Mouse (Mus musculus) liver, adult 2 months (tissue): Measurements from ENCODE around the gene St8sia2. TPM values are rescaled to one million over a fixed set of nuclear protein-coding genes. Genes with fewer than 3 reads are reported as not detected.

Source experiments
- DNase-seq: peaks from one replicate; pipeline ENCODE4 v3.0.0-alpha.2; 2011; ENCODE audit warnings: low read depth, low spot score; ENCODE audit errors: extremely low read depth
- H3K27ac ChIP-seq: fragments of 200-500 bp; replicated peaks from 2 replicates; pipeline ENCODE4 v1.5.1; 2012; ENCODE audit warnings: low read depth, mild to moderate bottlenecking, control low read depth, inconsistent platforms, low read length; ENCODE audit not compliant: insufficient read depth
- H3K27me3 ChIP-seq: fragments of 200-500 bp; 2 replicates; pipeline ENCODE4 v1.6.1; 2012; ENCODE audit warnings: mild to moderate bottlenecking, moderate library complexity, low read length, inconsistent platforms; ENCODE audit not compliant: control insufficient read depth, insufficient read depth
- H3K36me3 ChIP-seq: fragments of 200-500 bp; 2 replicates; pipeline ENCODE4 v1.6.1; 2012; ENCODE audit warnings: low read length, inconsistent platforms; ENCODE audit not compliant: control insufficient read depth, insufficient read depth
- H3K4me1 ChIP-seq: fragments of 200-500 bp; 2 replicates; pipeline ENCODE4 v1.6.1; 2011; ENCODE audit warnings: low read length; ENCODE audit not compliant: control insufficient read depth, insufficient read depth
- H3K4me3 ChIP-seq: fragments of 200-500 bp; 2 replicates; pipeline ENCODE4 v1.5.1; 2011; ENCODE audit warnings: low read depth, mild to moderate bottlenecking, control low read depth, low read length, moderate library complexity; ENCODE audit not compliant: insufficient read depth
- H3K79me2 ChIP-seq: fragments of 200-500 bp; 2 replicates; pipeline ENCODE4 v1.6.1; 2012; ENCODE audit warnings: inconsistent platforms, mild to moderate bottlenecking, low read length, moderate library complexity; ENCODE audit not compliant: control insufficient read depth, insufficient read depth
- H3K9ac ChIP-seq: fragments of 200-500 bp; 2 replicates; pipeline ENCODE4 v1.6.1; 2012; ENCODE audit warnings: low read depth, mild to moderate bottlenecking, control low read depth, inconsistent platforms, low read length
- CTCF ChIP-seq: fragments of 200-500 bp; IDR thresholded peaks from 2 replicates; pipeline ENCODE4 v1.5.1; 2011; ENCODE audit warnings: low read depth, low read length, control low read depth
- POLR2A ChIP-seq: fragments of 200-500 bp; IDR thresholded peaks from 2 replicates; pipeline ENCODE4 v1.6.1; 2011; ENCODE audit warnings: low read length, control low read depth; ENCODE audit not compliant: insufficient read depth; ENCODE audit errors: extremely low read depth
- WGBS: fragments of 180-500 bp; shearing (Covaris S2); methylation state at CpG from one replicate; pipeline ENCODE4 v1.1.7; 2018; 5-methylcytosine and 5-hydroxymethylcytosine counted together
- polyA plus RNA-seq: library from polyadenylated mRNA; depleted of rRNA; stranded (reverse); fragments of >200 nt; gene quantifications from 2 replicates; pipeline ENCODE4 v1.2.3, GENCODE M21; 2012
- total RNA-seq: library from RNA; depleted of rRNA; stranded (reverse); fragments of >200 nt; gene quantifications from 2 replicates; pipeline ENCODE4 v1.2.3, GENCODE M21; 2014

St8sia2 gene
- total and polyA plus RNA-seq, 2 experiments: 0.02 TPM; not detected in 1

- Histone ChIP-seq H3K79me2 (no peaks in the 10 kb centered on the region), H3K4me1 (no peaks in the 10 kb centered on the region), H3K4me3 (no peak overlapping the region), H3K36me3 (no peaks in the 10 kb centered on the region), H3K27me3 (no peaks in the 10 kb centered on the region), H3K9ac (no peak overlapping the region), H3K27ac (no peak overlapping the region)
- DNase-seq: no peak
- WGBS: 69% methylated on average over 2 of the region's 2 CpGs
- TF ChIP-seq POLR2A (no peak), CTCF (no peak)
These were observed 77.8 kb downstream of the St8sia2 start for GRCm38 (mm10) chr7:73935703-73936102.

DNA sequence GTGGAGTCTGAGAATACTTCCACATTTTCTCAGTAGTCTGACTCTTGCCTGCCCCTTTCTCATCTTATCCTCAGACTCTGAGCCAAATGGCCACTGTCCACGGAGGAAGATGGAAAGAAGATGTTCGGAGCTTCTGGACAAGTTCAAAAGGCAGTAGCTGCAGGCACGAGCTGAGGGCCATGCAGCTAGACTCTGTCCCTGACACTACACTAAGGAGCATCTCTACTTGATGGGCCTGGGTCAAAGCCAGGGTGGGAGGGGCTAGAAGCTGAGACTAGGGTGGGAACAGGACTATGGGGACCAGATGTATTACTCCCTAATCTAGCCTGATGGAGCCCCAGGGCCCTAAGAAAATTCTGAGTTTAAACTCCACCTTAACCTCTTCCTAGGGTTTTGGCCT is 80.5 kb downstream of the St8sia2 start:
- TF ChIP-seq CTCF (no peak), POLR2A (no peak)
- no peaks in the 10 kb centered on the region for H3K27me3 ChIP-seq
- no peak for DNase-seq

GRCm38 (mm10) chr7:73920921-73921485 is 92.5 kb downstream of the St8sia2 start:
- WGBS: 85% methylated on average over 16 of the region's 16 CpGs
- no peaks in the 10 kb centered on the region for H3K27me3 ChIP-seq
- DNase-seq: no peak
- no peaks in the 10 kb centered on the region for H3K36me3 ChIP-seq
- peak overlapping the region; percentile 6; the same call in 1 of the 2 replicates for H3K4me3 ChIP-seq
- TF ChIP-seq CTCF (no peak), POLR2A (no peak)
- H3K4me1 ChIP-seq: no peaks in the 10 kb centered on the region
- H3K9ac ChIP-seq: no peak overlapping the region
- no peak overlapping the region for H3K27ac ChIP-seq
- H3K79me2 ChIP-seq: no peaks in the 10 kb centered on the region

More for the DNA sequence above, 80.5 kb downstream of the St8sia2 start:
- Histone ChIP-seq H3K27ac (no peak overlapping the region), H3K36me3 (no peaks in the 10 kb centered on the region), H3K4me1 (no peaks in the 10 kb centered on the region), H3K79me2 (no peaks in the 10 kb centered on the region), H3K9ac (no peak overlapping the region), H3K4me3 (no peak overlapping the region)
- WGBS: 73% methylated on average over 3 of the region's 3 CpGs

DNA sequence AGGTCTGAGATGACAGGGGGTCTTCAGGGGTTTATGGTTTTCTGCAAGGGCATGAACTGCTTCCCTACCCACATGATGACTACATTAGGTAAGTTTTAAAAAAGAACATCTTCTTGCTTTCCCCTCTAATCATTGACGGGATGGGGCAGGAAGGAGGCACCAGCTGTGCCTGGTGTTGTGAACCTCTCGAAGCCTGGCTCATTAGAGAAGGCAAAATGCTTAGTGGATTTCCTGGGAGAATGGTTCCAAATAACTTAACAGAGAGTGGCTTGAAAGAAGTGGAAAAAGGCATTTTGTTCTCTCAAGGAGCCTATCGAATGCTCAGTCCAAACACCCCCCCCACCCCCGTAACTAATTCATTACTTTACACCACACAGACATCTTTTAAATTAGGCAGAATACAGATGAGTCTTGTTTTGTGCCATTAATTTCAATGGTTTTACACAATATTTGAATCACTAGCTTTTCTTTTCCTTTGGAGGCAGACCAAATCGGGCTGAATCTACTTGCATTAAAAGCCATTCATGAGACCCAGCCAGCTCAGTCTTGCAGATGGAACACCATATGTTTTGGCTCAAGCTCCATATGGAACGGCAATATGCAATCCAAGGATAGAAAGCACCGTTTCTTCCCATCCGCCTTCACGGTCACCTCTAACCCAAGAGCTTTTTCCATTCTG is 95.7 kb downstream of the St8sia2 start:
- Histone ChIP-seq H3K4me1 (no peaks in the 10 kb centered on the region), H3K9ac (no peak overlapping the region), H3K27me3 (no peaks in the 10 kb centered on the region), H3K79me2 (no peaks in the 10 kb centered on the region), H3K36me3 (no peaks in the 10 kb centered on the region), H3K27ac (no peak overlapping the region), H3K4me3 (no peak overlapping the region)
- DNase-seq: no peak
- WGBS: 89% methylated on average over 9 of the region's 9 CpGs
- no peak for TF ChIP-seq POLR2A
- no peak for TF ChIP-seq CTCF

GRCm38 (mm10) chr7:73911899-73912298 is 101.6 kb downstream of the St8sia2 start:
- peak; percentile 24 for DNase-seq
- TF ChIP-seq POLR2A (no peak), CTCF (no peak)

GRCm38 (mm10) chr7:73910843-73911242 is 102.6 kb downstream of the St8sia2 start:
- Histone ChIP-seq H3K9ac (no peak overlapping the region), H3K36me3 (no peaks in the 10 kb centered on the region), H3K79me2 (no peaks in the 10 kb centered on the region), H3K4me3 (no peak overlapping the region), H3K4me1 (no peaks in the 10 kb centered on the region), H3K27me3 (no peaks in the 10 kb centered on the region), H3K27ac (no peak overlapping the region)
- WGBS: 93% methylated on average over 4 of the region's 4 CpGs
- DNase-seq: no peak
- TF ChIP-seq POLR2A: no peak
- TF ChIP-seq CTCF: no peak

More at GRCm38 (mm10) chr7:73911899-73912298, 101.6 kb downstream of the St8sia2 start:
- H3K4me3 ChIP-seq: no peak overlapping the region
- no peaks in the 10 kb centered on the region for H3K36me3 ChIP-seq
- no peaks in the 10 kb centered on the region for H3K27me3 ChIP-seq
- no peaks in the 10 kb centered on the region for H3K79me2 ChIP-seq
- H3K4me1 ChIP-seq: no peaks in the 10 kb centered on the region
- no peak overlapping the region for H3K9ac ChIP-seq
- 18% methylated on average over 4 of the region's 4 CpGs for WGBS
- no peak overlapping the region for H3K27ac ChIP-seq
